Mouse (Mus musculus): ENCODE data around the gene Ect2l. TPM values are rescaled to one million over a fixed set of nuclear protein-coding genes. Genes with fewer than 3 reads are reported as not detected.
"Not testable (repeated sequence)": the region's sequence is repeated elsewhere in the genome, so short reads cannot be mapped to it uniquely, and the experiment has no call there.

Gene Ect2l
- polyA plus RNA-seq, 1 experiment, result 1.5 TPM

GRCm38 (mm10) chr10:18175087-18175486, 35.6 kb downstream of the Ect2l start:
- DNase-seq, result no peak
- Histone ChIP-seq H3K4me3 (replicated peaks; ENCODE audit: extremely low read depth, low read depth, low read length) (no peak overlapping the region), H3K4me1 (ENCODE audit: control insufficient read depth, insufficient read depth, low read length) (no peaks in the 10 kb centered on the region)
- no peak for TF ChIP-seq POLR2A (IDR thresholded peaks at IDR 0.05; ENCODE audit: borderline replicate concordance, extremely low read depth, low read depth, low read length)
- no peak for TF ChIP-seq CTCF (IDR thresholded peaks at IDR 0.05; ENCODE audit: insufficient read depth, low read length)
- WGBS, result 67% methylated on average over 6 of the region's 6 CpGs

GRCm38 (mm10) chr10:18162435-18162971, 48.2 kb downstream of the Ect2l start:
- Histone ChIP-seq H3K4me1 (ENCODE audit: control insufficient read depth, insufficient read depth, low read length) (no peaks in the 10 kb centered on the region), H3K4me3 (replicated peaks; ENCODE audit: extremely low read depth, low read depth, low read length) (no peak overlapping the region)
- 69% methylated on average over 7 of the region's 7 CpGs for WGBS
- TF ChIP-seq POLR2A (IDR thresholded peaks at IDR 0.05; ENCODE audit: borderline replicate concordance, extremely low read depth, low read depth, low read length), result no peak
- no peak for DNase-seq

GRCm38 (mm10) chr10:18147224-18147623, 63.5 kb downstream of the Ect2l start:
- TF ChIP-seq POLR2A (IDR thresholded peaks at IDR 0.05; ENCODE audit: borderline replicate concordance, extremely low read depth, low read depth, low read length), result no peak
- WGBS, result 76% methylated on average over 3 of the region's 3 CpGs
- no peak overlapping the region for H3K4me3 ChIP-seq (replicated peaks; ENCODE audit: extremely low read depth, low read depth, low read length)
- no peaks in the 10 kb centered on the region for H3K4me1 ChIP-seq (ENCODE audit: control insufficient read depth, insufficient read depth, low read length)
- no peak for DNase-seq

GRCm38 (mm10) chr10:18142231-18142630, 68.5 kb downstream of the Ect2l start:
- Histone ChIP-seq H3K4me3 (replicated peaks; ENCODE audit: extremely low read depth, low read depth, low read length) (no peak overlapping the region), H3K4me1 (ENCODE audit: control insufficient read depth, insufficient read depth, low read length) (no peaks in the 10 kb centered on the region)
- WGBS, result 76% methylated on average over 6 of the region's 6 CpGs
- DNase-seq, result no peak
- TF ChIP-seq CTCF (IDR thresholded peaks at IDR 0.05; ENCODE audit: insufficient read depth, low read length) (no peak), POLR2A (IDR thresholded peaks at IDR 0.05; ENCODE audit: borderline replicate concordance, extremely low read depth, low read depth, low read length) (no peak)

- WGBS, result 61% methylated on average over 2 of the region's 2 CpGs
- no peak for DNase-seq
These were observed 69.3 kb downstream of the Ect2l start for GRCm38 (mm10) chr10:18141389-18141788.

GRCm38 (mm10) chr10:18139615-18140014, 71.1 kb downstream of the Ect2l start:
- 73% methylated on average over 5 of the region's 5 CpGs for WGBS
- TF ChIP-seq CTCF (IDR thresholded peaks at IDR 0.05; ENCODE audit: insufficient read depth, low read length) (no peak), POLR2A (IDR thresholded peaks at IDR 0.05; ENCODE audit: borderline replicate concordance, extremely low read depth, low read depth, low read length) (no peak)
- no peak for DNase-seq
- Histone ChIP-seq H3K4me3 (replicated peaks; ENCODE audit: extremely low read depth, low read depth, low read length) (peak overlapping the region; percentile 23), H3K4me1 (ENCODE audit: control insufficient read depth, insufficient read depth, low read length) (no peaks in the 10 kb centered on the region)

More at GRCm38 (mm10) chr10:18141389-18141788, 69.3 kb downstream of the Ect2l start:
- H3K4me1 ChIP-seq (ENCODE audit: control insufficient read depth, insufficient read depth, low read length), result no peaks in the 10 kb centered on the region
- TF ChIP-seq CTCF (IDR thresholded peaks at IDR 0.05; ENCODE audit: insufficient read depth, low read length) (no peak), POLR2A (IDR thresholded peaks at IDR 0.05; ENCODE audit: borderline replicate concordance, extremely low read depth, low read depth, low read length) (no peak)
- H3K4me3 ChIP-seq (replicated peaks; ENCODE audit: extremely low read depth, low read depth, low read length), result no peak overlapping the region

- not testable (repeated sequence) for H3K4me3 ChIP-seq (replicated peaks; ENCODE audit: extremely low read depth, low read depth, low read length); H3K4me1 ChIP-seq (ENCODE audit: control insufficient read depth, insufficient read depth, low read length)
- 74% methylated on average over 16 of the region's 26 CpGs for WGBS
These were observed 71.7 kb downstream of the Ect2l start for GRCm38 (mm10) chr10:18138853-18139503.

GRCm38 (mm10) chr10:18131666-18132650, 78.7 kb downstream of the Ect2l start:
- 66% methylated on average over 10 of the region's 10 CpGs for WGBS
- Histone ChIP-seq H3K4me3 (replicated peaks; ENCODE audit: extremely low read depth, low read depth, low read length) (no peak overlapping the region), H3K4me1 (ENCODE audit: control insufficient read depth, insufficient read depth, low read length) (no peaks in the 10 kb centered on the region)
- DNase-seq, result no peak
- TF ChIP-seq CTCF (IDR thresholded peaks at IDR 0.05; ENCODE audit: insufficient read depth, low read length), result no peak
- no peak for TF ChIP-seq POLR2A (IDR thresholded peaks at IDR 0.05; ENCODE audit: borderline replicate concordance, extremely low read depth, low read depth, low read length)

More at GRCm38 (mm10) chr10:18138853-18139503, 71.7 kb downstream of the Ect2l start:
- DNase-seq, result not testable (repeated sequence)

GRCm38 (mm10) chr10:18130276-18130675, 80.4 kb downstream of the Ect2l start:
- WGBS, result 96% methylated on average over 5 of the region's 5 CpGs
- TF ChIP-seq POLR2A (IDR thresholded peaks at IDR 0.05; ENCODE audit: borderline replicate concordance, extremely low read depth, low read depth, low read length) (no peak), CTCF (IDR thresholded peaks at IDR 0.05; ENCODE audit: insufficient read depth, low read length) (no peak)
- Histone ChIP-seq H3K4me3 (replicated peaks; ENCODE audit: extremely low read depth, low read depth, low read length) (no peak overlapping the region), H3K4me1 (ENCODE audit: control insufficient read depth, insufficient read depth, low read length) (no peaks in the 10 kb centered on the region)
- DNase-seq, result no peak

Measured in lung, adult 2 months (tissue).